Mouse (Mus musculus) embryonic facial prominence, embryonic 13.5 days (tissue): Measurements from ENCODE around the gene Cd55. TPM values are rescaled to one million over a fixed set of nuclear protein-coding genes. Genes with fewer than 3 reads are reported as not detected.
"Not testable (repeated sequence)": the region's sequence is repeated elsewhere in the genome, so short reads cannot be mapped to it uniquely, and the experiment has no call there.

Experiments
- ATAC-seq: fragments of 200-750 bp; cut with Nextera tagmentation; 2 replicates; pipeline ENCODE4 v1.8.0; 2017; ENCODE audit warnings: low read depth; ENCODE audit not compliant: insufficient number of reproducible peaks, insufficient read depth, low FRiP score, low TSS enrichment
- H3K27ac ChIP-seq: fragments of 300-500 bp; sonication (generic); 2 replicates; pipeline ENCODE4 v1.5.1; 2015; ENCODE audit warnings: moderate library complexity, mild to moderate bottlenecking, inconsistent platforms
- H3K27me3 ChIP-seq: fragments of 300-500 bp; sonication (generic); 2 replicates; pipeline ENCODE4 v1.6.1; 2015; ENCODE audit warnings: mild to moderate bottlenecking, inconsistent platforms
- H3K36me3 ChIP-seq: fragments of 300-500 bp; sonication (generic); 2 replicates; pipeline ENCODE4 v1.6.1; 2015; ENCODE audit warnings: mild to moderate bottlenecking, inconsistent platforms
- H3K4me1 ChIP-seq: fragments of 300-500 bp; sonication (generic); 2 replicates; pipeline ENCODE4 v1.6.1; 2015; ENCODE audit warnings: inconsistent platforms
- H3K4me2 ChIP-seq: fragments of 300-500 bp; sonication (generic); 2 replicates; pipeline ENCODE4 v1.6.1; 2015; ENCODE audit warnings: moderate library complexity, mild to moderate bottlenecking, inconsistent platforms
- H3K4me3 ChIP-seq: fragments of 300-500 bp; sonication (generic); 2 replicates; pipeline ENCODE4 v1.5.1; 2015; ENCODE audit warnings: mild to moderate bottlenecking, inconsistent platforms
- H3K9ac ChIP-seq: fragments of 300-500 bp; sonication (generic); 2 replicates; pipeline ENCODE4 v1.6.1; 2015; ENCODE audit warnings: mild to moderate bottlenecking, inconsistent platforms
- H3K9me3 ChIP-seq: fragments of 300-500 bp; sonication (generic); 2 replicates; pipeline ENCODE4 v1.6.1; 2016; ENCODE audit warnings: inconsistent platforms
- whole genome bisulfite sequencing: fragments of 180-500 bp; shearing (Covaris S2); methylation state at CpG from one replicate; pipeline ENCODE4 v1.1.7; 2015; ENCODE audit warnings: mixed read lengths; 5-methylcytosine and 5-hydroxymethylcytosine counted together
- polyA plus RNA-seq: library from polyadenylated mRNA; unstranded; fragments of >200 nt; fragmentation: Nextera tagmentation; extraction: Ambion mirVana; gene quantifications from 2 replicates; pipeline ENCODE4 v1.2.1, GENCODE M21; 2015

Gene Cd55
- polyA plus RNA-seq, 1 experiment from 2014 or later = 6.8 TPM

DNA sequence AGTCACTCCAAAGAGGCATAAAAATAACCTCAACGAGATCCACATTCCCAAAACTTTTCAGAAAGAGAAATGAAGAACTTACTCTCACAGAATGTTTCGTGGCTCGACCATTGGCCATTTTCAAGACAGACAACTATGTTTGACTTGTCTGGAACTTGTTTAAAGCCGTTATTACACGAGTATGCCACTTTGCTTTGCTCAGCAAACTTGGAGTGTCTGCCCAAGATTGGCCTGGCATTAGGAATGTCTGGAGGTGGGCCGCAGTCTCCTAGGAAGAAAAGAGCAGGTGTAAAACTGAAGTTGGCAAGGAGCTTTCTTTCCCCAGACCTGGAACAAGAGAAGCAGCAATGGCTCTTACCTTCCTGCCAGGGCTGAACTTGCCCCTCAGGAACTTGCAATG is 40.5 kb downstream of the Cd55 start:
- H3K9me3 ChIP-seq, H3K4me3 ChIP-seq, H3K4me2 ChIP-seq, H3K27me3 ChIP-seq, ATAC-seq, H3K36me3 ChIP-seq, H3K9ac ChIP-seq, H3K4me1 ChIP-seq, H3K27ac ChIP-seq: not testable (repeated sequence)
- WGBS = 40% methylated on average over 1 of the region's 6 CpGs

DNA sequence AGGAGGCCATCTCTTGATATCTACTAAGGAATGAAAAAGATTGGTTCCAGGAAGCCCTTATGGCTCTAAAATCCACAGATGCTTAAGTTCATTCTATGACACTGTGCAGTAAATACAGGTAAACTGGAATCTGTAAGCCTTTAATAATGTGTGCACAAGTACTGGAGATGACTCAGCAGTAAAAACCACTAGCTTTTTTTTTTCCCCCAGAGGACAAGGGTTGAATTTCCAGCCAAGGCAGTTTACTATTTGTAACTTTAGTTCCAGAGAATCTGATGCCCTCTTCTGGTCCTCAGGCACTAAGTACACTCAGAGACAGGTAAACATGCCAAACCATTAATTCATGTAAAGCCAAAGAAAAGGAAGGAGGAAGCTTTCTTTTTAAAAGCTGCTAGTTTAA is 65.4 kb downstream of the Cd55 start:
- H3K4me3 ChIP-seq, H3K27ac ChIP-seq, H3K9ac ChIP-seq, H3K36me3 ChIP-seq, H3K27me3 ChIP-seq, H3K4me2 ChIP-seq, ATAC-seq, H3K9me3 ChIP-seq, H3K4me1 ChIP-seq: not testable (repeated sequence)

Other genes with a start within 250 kb of the Cd55 start
- gene Cd55b, start 39.7 kb downstream of the Cd55 start, polyA plus RNA-seq = not detected in 2 replicates
- gene Zp3r, start 166.9 kb upstream of the Cd55 start, polyA plus RNA-seq = not detected in 2 replicates
- gene C4bp, start 198.9 kb upstream of the Cd55 start, polyA plus RNA-seq = not detected in 2 replicates